Mouse (Mus musculus) spleen, postnatal 14 days (tissue): ENCODE data around the gene Gm12216.

Experiments used
- DNase-seq, 2 experiments: peaks; one replicate each; pipeline ENCODE4 v3.0.0; 2021 to 2022; ENCODE audit warnings: low spot score in 2 of 2

Gm12216 gene

GRCm38 (mm10) chr11:53742353-53742752 lies 116.7 kb downstream of the Gm12216 start:
- DNase-seq: no peak

- peak in 1 of 2 experiments; percentile 42 for DNase-seq
Observed at GRCm38 (mm10) chr11:53737573-53737946, 121.5 kb downstream of the Gm12216 start.

- DNase-seq: peak; percentile 35 to 67
Observed at GRCm38 (mm10) chr11:53736771-53737572, 122.1 kb downstream of the Gm12216 start.

GRCm38 (mm10) chr11:53735682-53736245 lies 123.3 kb downstream of the Gm12216 start:
- peak; percentile 25 to 55 for DNase-seq

- DNase-seq: no peak
Observed at GRCm38 (mm10) chr11:53734970-53735681, 123.9 kb downstream of the Gm12216 start.

- DNase-seq: no peak
Observed at GRCm38 (mm10) chr11:53734431-53734830, 124.6 kb downstream of the Gm12216 start.

- no peak for DNase-seq
Observed at GRCm38 (mm10) chr11:53733824-53734223, 125.2 kb downstream of the Gm12216 start.
